Mouse (Mus musculus): ENCODE measurements at regions not wholly inside any gene's neighbourhood (a gene's known extent, or its start where the extent isn't known, plus 50 kb on each side); places are given as distances from the start of the nearest gene placed in this dataset.
A peak's percentile ranks its signal among the peaks of the same experiment; 100 is the strongest.
"Not testable (repeated sequence)": the region's sequence is repeated elsewhere in the genome, so short reads cannot be mapped to it uniquely, and the experiment has no call there.

DNA sequence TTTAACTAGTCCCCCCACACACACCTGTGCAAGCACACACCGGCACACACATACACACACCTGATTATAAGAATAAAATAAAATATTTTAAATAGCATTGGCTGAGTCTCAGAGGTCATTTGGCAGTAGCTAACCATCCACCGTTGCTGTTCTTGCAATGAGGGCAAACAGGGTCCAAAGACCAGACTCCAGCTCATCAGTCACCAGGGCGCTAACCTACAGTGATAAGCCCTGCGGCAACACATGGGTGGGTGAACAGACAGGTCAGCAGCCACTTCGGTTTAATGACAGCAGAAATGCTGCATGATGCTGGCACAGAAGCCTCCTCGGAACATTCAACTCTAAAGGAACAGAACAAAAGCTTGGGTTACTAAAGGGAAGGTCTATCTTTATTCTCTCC is 54.9 kb downstream of the Tas2r134 start:
- no peak for DNase-seq (ENCODE audit: low spot score in 2 of 2)

DNA sequence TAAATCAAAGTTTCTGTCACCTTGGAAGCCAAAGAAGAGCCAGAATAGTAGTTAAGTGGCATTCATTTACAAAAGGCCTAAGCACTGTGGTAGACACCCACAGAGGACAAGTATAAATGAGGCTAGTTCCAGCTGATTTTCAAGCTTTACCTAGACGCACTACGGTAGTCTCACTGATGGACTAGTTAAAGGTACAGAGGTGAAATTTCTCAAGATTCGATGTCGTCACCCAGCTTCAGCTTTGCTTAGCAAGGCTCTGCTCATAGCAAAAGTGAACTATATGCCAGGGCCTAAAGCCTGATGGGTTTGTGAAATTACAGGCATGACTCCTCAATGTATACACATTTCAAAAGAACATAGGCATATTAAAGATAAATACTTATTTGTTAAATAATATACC is 55.4 kb downstream of the Tas2r134 start:
- no peak for DNase-seq (ENCODE audit: low spot score in 2 of 2)

DNA sequence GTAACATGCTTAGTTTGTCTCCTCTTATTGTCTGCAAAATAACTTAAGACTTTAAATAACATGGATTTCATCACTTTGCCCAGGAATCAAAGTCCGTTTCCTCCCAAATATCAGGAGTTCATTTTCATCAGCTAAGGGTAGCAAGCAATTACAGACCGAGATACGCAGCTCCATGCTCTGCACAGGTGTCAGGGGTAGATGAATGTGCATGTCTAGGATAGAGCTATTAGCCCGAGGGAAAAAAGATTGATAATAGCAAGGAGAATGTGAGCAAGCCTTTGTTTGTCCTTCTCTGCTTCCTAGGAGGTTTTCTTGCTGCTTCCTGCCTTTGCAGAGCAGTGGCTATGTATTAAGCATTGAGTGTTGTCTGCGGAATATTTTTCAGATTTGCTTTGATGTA is 77.8 kb downstream of the Tas2r134 start:
- no peak for DNase-seq (ENCODE audit: low spot score in 2 of 2)

DNA sequence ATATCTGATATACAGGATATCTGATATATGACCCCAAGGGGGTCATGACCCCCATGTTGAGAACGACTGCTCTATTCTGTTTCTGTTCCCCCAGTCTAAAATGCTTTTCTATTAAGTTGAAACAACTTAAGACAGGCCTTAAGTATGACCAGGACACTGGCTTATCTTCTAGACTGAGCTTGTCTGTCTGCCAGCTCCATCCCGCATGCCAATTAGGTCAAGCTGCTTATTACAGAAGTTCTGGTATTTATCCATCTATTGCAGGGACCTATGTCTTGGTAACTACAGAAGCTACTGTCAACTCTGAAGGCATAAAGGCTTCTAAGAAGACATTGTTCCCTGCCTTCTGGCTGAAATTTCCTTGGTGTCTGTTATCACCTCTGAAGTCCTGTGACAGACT is 81.4 kb downstream of the Tas2r134 start:
- no peak for DNase-seq (ENCODE audit: low spot score in 2 of 2)

DNA sequence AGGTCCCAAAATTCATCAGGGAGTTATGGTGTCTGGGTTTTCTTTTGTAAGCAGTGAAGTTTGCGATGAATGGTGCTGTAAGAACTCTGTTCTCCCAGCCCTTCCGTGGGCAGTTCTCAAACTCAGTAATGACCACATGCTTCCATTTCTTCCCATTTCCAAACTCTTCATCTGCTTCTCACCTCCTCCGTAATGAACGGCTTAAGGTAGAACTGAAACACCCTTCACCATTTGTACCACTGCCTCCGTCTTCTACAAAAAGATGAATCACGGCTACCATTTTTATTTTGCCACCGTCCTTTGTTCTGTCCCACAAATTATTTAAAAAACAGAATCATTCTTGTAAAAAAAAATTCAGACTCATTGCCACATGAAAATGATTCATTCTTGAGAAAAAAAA is 85.3 kb downstream of the Tas2r134 start:
- DNase-seq (ENCODE audit: low spot score in 2 of 2): no peak

DNA sequence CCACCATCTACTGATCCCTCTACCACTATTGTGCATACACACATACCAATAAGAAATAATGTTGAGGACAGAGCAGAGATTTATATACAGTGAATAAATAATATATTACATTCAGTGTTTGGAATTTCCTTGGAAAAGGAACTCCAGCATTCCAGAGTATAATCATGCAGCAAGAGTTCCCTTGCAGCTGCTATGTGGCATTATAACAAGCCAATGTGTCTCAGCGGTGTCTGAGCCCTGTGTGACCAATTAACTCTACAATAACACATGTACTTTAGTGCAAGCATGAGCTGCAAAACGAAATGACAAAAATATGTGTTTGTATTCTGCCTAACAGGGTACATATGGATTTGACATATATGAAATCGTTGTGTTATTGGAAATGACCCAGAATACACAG is 103.5 kb downstream of the Tas2r134 start:
- no peak for DNase-seq (ENCODE audit: low spot score in 2 of 2)

DNA sequence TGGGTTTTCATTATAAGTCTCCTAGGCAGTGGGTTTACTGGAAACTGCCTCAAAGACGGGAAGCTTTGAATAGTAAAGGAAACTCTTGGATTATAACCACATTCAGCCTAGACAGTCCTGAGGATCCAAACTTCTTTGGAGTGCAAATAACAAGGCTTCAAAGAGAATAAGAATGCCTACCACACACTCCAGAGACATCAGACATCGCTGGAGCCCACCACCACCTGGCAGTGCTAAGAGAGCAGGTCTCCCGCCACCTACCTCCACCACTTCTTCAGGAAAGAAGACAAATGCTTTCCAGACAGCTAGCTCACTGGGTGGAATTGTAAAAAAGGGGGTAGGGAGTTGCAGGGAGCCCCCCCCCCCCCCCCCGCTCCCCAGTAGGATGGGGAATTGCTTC is 104.4 kb downstream of the Tas2r134 start:
- no peak for DNase-seq (ENCODE audit: low spot score in 2 of 2)

DNA sequence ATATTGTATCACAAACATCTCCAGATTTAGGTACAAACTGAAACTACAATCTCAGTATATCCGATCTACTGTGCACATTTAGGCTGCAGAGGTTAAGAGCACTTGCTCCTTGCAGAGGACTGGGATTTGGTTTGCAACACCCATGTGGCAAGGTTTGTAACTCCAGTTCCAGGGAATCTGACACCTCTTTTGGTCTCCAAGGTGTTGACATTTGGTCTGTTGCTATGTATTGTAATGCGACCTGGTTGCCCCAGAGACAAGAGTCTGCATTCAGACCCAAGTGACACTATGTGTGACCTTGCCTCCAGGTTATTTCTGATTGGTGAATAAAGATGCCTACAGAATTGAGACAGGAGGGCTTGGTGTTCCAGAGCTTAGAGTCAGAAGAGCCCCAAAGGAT is 105.0 kb downstream of the Tas2r134 start:
- no peak for DNase-seq (ENCODE audit: low spot score in 2 of 2)

DNA sequence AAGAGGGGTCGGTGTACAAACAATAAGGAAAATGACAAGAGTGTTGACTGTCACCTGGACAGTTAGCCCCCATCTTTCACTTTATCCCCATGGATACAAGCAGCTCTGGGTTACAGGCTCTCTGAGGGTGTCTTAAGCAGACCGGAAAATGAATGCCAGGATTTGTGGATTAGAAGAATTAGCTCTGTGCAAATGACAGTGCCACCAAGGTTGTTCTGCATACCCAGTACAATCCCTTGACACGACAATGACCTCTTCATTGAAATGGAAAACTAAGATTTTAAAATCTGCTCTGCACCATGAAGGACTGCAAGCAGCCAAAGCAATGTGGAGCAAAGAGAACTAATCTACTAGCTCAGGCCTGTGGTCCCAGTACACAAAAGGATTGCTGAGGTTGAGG is 105.9 kb downstream of the Tas2r134 start:
- no peak for DNase-seq (ENCODE audit: low spot score in 2 of 2)

DNA sequence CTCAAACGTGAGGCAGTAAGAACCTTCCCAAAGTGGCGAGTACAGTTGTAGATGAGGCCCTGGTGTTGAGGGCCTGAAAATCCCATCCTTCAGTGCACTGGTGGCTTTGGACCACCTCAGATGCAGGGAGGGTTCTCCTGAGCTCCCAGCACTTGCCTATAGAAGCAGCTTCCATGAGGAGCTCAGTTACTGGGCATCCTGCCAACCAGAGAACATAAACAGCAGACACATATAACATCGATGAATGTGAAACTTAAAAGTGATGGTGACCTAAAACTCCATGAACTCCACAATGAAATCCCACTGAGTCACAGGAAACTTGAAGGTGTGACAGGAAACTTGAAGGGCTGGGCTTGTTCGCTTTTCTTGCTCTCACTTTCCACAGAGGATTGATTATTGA is 109.1 kb downstream of the Tas2r134 start:
- no peak for DNase-seq (ENCODE audit: low spot score in 2 of 2)

DNA sequence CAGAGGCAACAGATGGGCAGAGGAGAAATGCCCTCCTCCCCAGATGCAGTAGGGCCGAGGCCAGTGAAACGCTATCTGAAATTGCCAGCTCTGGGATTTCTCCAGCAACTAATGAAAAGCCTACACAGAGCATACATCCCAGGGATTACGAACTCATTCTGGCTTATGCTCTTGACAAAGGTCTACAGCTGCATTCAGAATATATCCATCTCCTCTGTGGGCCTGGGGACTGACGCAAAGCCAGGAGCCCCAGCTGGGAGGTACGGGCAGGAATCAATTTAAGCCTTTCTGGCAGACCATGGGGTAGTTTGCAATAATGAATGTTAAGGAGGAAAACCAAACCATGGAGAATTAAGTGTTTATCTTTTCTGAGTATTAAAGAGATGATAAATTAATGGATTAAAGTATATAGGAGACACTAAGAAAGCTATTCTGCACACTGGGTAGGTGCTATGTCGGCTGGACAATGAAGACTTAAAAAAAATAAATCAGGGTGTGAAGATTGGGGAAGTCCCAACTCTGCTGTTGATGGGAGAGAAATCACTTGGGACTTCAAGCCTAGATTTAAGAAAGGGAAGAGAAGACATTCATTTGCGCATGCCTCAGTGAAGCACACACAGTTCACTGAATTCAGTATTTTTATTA is 120.5 kb downstream of the Tas2r134 start:
- DNase-seq (ENCODE audit: low spot score in 2 of 2): no peak

DNA sequence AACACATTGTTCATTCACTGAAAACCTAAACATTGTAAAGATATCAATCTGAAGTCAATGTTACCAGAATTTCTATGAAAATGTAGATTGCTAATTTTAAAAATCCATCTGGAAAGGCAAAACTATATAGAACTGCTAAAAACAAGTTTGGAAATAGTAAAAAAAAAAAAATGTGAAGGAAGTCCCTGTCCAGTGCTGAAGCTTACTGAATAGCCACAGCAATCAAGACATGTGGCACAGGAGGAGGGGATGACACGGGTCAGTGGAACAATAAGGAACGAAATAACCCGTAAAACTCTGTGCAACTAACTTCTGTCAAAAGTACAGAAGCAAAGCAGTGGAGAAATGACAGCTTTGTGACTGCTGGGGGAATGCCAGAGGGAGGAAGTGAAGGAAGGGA is 121.9 kb downstream of the Tas2r134 start:
- no peak for DNase-seq (ENCODE audit: low spot score in 2 of 2)

DNA sequence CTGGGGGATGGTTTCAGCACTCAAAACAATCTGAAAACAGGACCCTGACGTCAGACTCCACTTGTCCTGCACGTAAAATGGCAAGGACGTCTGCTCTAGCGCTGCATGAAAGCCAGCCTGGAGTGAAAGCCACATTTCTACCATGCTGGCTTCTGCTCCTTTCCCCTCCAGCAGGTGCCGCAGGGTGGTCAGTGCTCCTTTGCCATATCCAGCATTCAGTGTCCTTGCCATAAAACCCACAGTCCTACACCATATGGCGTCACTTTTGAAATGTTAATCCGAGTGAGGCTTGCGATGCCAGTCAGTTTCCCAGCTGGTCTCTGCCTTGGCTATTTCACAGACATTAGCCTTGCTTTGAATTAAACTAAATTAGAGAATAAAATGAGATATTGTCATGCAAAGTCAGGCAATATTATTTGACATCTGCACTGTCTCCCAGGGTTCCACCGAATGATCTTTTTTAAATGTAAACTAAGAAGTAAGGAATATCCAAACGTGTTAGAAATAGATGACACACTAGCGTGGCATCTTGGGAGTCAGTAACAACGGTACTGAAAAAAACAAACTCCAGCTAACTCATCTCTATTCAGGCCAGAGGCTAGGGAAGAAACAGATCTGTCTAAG is 125.7 kb downstream of the Tas2r134 start:
- DNase-seq (ENCODE audit: low spot score in 2 of 2): no peak

DNA sequence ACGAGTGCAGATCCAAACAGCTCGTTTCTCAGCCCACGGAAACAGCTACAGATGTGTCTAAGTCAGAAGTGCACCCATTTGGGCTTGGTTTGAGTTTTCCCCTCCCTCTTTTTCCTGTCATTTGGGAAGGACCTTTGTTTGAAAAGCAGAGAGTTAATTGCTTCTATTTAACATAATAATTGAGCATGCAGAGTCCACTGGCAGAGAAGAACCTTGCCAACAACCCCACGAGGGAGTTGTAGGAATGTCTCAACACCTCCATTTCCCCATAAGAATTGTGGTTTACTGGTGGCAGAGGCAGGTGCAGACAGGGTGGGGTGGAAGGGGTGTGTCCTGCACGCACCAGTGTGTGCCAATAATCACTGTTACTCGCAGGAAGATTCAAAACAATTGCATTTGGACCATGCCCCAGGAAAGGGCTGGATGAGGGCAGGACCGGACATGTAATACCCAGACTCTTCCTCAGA is 126.3 kb downstream of the Tas2r134 start:
- DNase-seq (ENCODE audit: low spot score in 2 of 2): no peak

DNA sequence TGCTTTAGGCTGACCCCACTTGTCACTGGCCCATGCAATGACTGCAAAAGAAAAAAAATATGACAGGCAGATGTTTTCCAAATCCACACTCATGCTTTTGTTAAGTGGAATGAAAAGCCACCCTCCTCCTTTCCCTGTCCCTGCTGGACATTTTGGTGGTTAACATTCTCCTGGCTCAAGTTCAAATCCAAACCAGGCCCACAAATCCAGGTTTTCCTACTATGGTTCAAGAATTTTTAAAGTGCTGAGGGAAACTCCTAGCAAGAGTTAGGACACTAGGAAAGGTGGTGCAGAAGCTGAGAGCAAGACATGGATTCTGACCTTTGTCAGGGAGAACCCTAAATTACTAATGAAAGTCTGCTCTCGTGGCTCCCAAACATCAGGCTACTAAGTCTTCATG is 130.1 kb downstream of the Tas2r134 start:
- DNase-seq (ENCODE audit: low spot score in 2 of 2): no peak

DNA sequence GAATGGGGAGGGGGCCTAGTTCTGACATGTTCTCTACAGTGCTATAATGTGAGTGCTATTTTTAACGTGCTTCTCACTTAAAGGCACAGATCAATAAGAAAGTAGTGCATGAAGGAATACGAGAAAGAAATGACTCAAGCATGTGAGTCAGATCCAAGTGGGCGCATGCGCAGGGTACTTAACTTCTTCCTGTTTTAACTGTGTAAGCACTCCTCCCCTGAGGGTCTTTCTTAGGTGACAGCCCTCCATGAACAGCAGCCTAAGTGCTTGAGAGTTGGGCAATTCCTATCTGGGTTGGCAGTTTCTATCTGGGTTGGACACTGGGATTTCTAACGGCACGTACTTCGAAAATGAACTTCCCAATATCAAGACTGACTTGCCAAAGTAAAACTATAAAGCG is 130.8 kb downstream of the Tas2r134 start:
- no peak for DNase-seq (ENCODE audit: low spot score in 2 of 2)

DNA sequence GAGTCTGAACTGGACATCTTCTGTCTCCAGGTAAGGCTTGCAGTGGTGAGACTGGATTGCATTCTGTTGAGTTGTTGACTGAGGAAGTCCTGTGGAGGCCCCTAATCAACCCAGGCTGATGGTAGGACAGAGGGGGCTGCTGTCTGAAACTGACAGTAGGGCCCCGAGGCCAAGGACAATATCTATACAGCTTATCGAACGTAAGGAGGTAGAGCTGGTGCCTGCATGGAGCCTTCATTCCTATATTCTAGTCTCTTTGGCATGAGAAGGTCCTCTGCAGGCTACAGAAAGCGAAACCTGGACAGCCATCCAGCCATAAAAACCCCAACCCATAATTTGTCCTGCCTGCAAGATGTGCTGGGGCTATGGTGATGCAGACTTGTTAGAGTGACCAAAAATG is 135.6 kb downstream of the Tas2r134 start:
- DNase-seq (ENCODE audit: low spot score in 2 of 2): no peak

DNA sequence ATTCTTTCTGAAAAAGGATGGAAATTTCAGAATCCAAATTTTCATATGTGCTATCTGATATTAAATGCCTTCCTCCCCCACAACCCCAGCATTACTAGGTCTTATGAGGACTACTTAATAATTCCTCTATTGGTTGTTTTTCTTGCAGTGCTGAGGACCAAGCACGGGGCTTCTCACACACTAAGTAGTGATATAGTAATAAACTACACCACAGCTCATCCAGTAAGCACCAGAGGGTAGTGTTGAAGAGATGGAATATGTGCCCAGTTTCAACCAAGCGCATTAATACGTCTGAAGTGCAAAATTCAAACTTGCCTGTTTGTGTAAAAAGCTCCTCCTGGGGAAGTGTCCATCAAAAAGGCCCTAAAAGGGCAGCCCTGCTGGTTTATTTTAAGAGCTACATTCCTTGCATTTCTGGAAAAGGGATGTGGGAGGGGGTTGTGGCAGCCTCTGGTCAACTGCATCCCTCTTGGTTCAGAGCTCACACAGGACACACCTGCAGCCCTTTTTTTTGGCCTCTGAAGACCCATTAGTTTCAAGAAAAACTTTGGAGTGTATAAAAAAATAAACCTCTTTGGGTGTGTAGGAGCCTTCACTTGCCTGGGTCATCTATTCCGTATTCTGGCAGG is 140.3 kb downstream of the Tas2r134 start:
- no peak for DNase-seq (ENCODE audit: low spot score in 2 of 2)

DNA sequence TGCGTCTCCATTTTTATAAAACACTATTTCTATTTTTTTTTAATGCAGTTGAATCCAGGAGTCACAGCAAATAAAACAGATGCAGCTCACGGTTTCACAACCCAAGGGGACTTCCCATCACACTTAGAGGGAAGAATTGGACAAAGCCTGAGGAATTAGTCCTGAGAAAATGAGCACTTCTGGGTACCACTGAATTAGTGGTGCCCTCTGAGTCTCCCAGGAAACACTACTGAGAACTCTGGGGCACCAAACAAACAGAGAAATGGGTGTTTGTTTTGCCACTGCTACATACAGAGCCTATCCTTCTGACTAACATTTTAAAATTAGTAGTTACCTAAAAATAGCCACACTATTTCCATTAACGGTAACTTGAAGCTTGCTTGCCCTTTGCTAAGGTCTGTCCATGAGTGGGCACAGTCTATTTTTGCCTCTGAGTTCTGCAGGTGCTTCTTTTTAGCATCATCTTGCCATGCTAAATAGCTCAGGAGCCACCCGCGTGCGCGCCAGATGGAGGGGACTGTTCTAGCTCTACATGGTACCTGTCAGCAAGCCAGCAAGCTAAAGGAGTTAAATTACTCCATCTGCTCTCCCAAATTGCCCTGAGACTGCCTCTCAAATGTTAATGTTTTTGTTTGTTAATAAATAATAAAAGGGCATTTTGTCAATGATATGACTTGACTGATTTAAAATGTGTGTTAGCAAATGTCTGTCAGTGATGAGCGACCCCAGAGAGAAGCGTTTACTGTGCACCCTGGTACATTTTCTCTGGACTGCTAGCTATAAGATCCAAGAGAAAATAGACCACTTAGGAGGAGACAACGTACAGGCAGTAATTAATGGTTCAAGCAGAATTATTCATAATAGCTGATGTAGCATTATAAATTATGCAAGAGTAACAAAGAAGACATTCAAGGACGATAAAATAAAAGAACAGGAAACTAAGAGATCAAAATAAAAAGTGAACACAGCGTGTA is 141.3 kb downstream of the Tas2r134 start:
- peak; percentile 25 to 33 for DNase-seq (ENCODE audit: low spot score in 2 of 2)

DNA sequence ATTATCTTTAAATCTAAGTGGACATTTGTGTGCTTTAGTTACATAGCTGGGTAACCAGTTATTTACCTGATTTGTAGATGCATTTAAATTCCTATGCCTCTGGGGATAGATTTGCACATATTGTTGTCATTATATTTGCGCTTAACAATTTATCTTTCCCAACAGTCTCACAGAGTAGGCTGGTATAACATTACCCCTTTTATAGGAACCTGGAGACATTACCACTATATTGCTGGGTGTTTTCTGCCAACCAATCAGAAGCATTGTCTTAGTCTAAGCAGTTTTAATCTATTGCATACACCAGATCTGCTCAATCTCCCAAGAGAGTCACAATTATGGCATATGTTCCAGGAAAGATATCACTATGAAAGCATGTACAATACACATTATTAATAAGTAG is 149.8 kb downstream of the Rbm43 start:
- DNase-seq (ENCODE audit: low spot score in 2 of 2): no peak

DNA sequence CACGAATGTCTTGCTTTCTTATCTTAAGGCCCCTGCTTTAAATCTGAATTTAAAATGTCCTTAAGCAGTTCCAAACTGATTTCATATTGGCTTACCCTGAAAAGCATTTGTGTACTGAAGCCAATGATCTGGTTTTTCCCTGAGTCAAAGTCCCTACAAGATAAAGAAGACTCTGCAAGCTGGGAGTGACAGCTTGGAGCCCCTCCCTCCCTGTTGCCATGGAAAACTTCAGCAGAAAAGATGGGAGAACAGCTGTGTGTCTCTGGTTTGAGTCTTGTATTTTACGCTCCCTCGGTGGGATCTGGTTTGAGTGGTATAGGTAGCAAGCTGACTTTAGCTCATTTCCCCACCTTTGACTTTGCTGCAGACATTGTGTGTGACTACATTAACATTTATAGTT is 146.1 kb downstream of the Rbm43 start:
- DNase-seq (ENCODE audit: low spot score in 2 of 2): peak in 1 of 2 experiments; percentile 10

DNA sequence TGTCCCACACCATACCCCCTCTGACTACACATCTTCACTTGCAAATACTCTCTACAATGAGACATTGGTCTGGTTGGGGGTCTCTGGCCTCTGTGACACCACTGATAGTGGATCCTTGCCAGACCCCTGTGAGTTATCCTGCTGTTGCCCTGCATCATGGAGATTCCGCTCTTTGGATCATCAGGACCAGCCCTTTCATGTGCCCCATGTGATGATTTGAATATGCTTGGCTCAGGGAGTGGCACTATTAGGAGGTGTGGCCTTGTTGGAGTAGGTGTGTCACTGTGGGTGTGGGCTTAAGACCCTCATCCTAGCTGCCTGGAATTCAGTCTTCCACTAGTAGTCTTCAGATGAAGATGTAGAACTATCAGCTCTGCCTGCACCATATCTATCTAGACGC is 141.7 kb downstream of the Rbm43 start:
- not testable (repeated sequence) for DNase-seq (ENCODE audit: low spot score in 2 of 2)
